Mouse (Mus musculus) olfactory bulb, adult 2 months (tissue): Measurements from ENCODE around the gene Aip. TPM values are rescaled to one million over a fixed set of nuclear protein-coding genes. Genes with fewer than 3 reads are reported as not detected.

Source experiments
- H3K27ac ChIP-seq: fragments of 200-500 bp; 2 replicates; pipeline ENCODE4 v1.5.1; 2012; ENCODE audit warnings: low read depth, low read length; ENCODE audit not compliant: insufficient read depth
- H3K4me1 ChIP-seq: fragments of 200-500 bp; 2 replicates; pipeline ENCODE4 v1.6.1; 2012; ENCODE audit warnings: low read length; ENCODE audit not compliant: control insufficient read depth, insufficient read depth
- H3K4me3 ChIP-seq: fragments of 200-500 bp; 2 replicates; pipeline ENCODE4 v1.5.1; 2012; ENCODE audit warnings: mild to moderate bottlenecking, low read depth, low read length, moderate library complexity; ENCODE audit not compliant: insufficient read depth
- CTCF ChIP-seq: fragments of 200-500 bp; IDR thresholded peaks from 2 replicates; pipeline ENCODE4 v1.5.1; 2012; ENCODE audit warnings: low read depth, mild to moderate bottlenecking, low read length, moderate library complexity; ENCODE audit not compliant: insufficient read depth
- POLR2A ChIP-seq: fragments of 200-500 bp; IDR thresholded peaks from 2 replicates; pipeline ENCODE4 v1.6.1; 2012; ENCODE audit warnings: mild to moderate bottlenecking, low read depth, low read length, moderate library complexity; ENCODE audit not compliant: insufficient read depth
- WGBS: fragments of 180-500 bp; shearing (Covaris S2); methylation state at CpG from one replicate; pipeline ENCODE4 v1.1.7; 2018; 5-methylcytosine and 5-hydroxymethylcytosine counted together
- polyA plus RNA-seq: library from polyadenylated mRNA; stranded (reverse); fragments of >200 nt; gene quantifications from 2 replicates; pipeline ENCODE4 v1.2.4, GENCODE M21; 2012; ENCODE audit warnings: low replicate concordance; ENCODE audit not compliant: missing spikeins, insufficient read depth, insufficient read length

Gene Aip
- polyA plus RNA-seq: not detected in 2 replicates

GRCm38 (mm10) chr19:4125741-4126696, at the start of gene Aip:
Gene Aip, minus strand, starts transcription at chr19:4125858.
- under 1% methylated on average over 64 of the region's 64 CpGs for WGBS
- H3K4me1 ChIP-seq: peaks cover 12% of the 10 kb centered on the region
- H3K4me3 ChIP-seq: peak within 1 kb of the TSS; percentile 77
- TF ChIP-seq CTCF (peak; percentile 6; the same call in 1 of the 2 replicates), POLR2A (peak; percentile 70; the same call in 1 of the 2 replicates)
- H3K27ac ChIP-seq: peak within 1 kb of the TSS; percentile 68

- H3K4me3 ChIP-seq: no peak overlapping the region
- TF ChIP-seq CTCF (no peak), POLR2A (no peak)
- H3K27ac ChIP-seq: no peak overlapping the region
- peaks cover 15% of the 10 kb centered on the region for H3K4me1 ChIP-seq
- 71% methylated on average over 11 of the region's 11 CpGs for WGBS
Observed at GRCm38 (mm10) chr19:4172925-4173324, 47.3 kb upstream of the Aip start.

GRCm38 (mm10) chr19:4171393-4172290, 46.0 kb upstream of the Aip start:
- H3K4me3 ChIP-seq: no peak overlapping the region
- WGBS: 69% methylated on average over 13 of the region's 13 CpGs
- peaks cover 15% of the 10 kb centered on the region for H3K4me1 ChIP-seq
- TF ChIP-seq CTCF (no peak), POLR2A (no peak)
- no peak overlapping the region for H3K27ac ChIP-seq

GRCm38 (mm10) chr19:4170723-4171392, 45.2 kb upstream of the Aip start:
- TF ChIP-seq CTCF: no peak
- no peak for TF ChIP-seq POLR2A
- Histone ChIP-seq H3K4me3 (no peak overlapping the region), H3K4me1 (peaks cover 15% of the 10 kb centered on the region), H3K27ac (no peak overlapping the region)
- WGBS: 94% methylated on average over 10 of the region's 10 CpGs

- Histone ChIP-seq H3K27ac (peak overlapping the region; percentile 88), H3K4me1 (peaks cover 7% of the 10 kb centered on the region), H3K4me3 (peak overlapping the region; percentile 67)
- TF ChIP-seq POLR2A (no peak), CTCF (no peak; the same call in 1 of the 2 replicates)
- 4% methylated on average over 27 of the region's 27 CpGs for WGBS
Observed at GRCm38 (mm10) chr19:4169810-4170209, 44.2 kb upstream of the Aip start.

- Histone ChIP-seq H3K4me1 (peaks cover 7% of the 10 kb centered on the region), H3K27ac (peak overlapping the region; percentile 88), H3K4me3 (peak overlapping the region; percentile 67)
- peak; percentile 90 for TF ChIP-seq POLR2A
- peak; percentile 76 for TF ChIP-seq CTCF
- WGBS: under 1% methylated on average over 43 of the region's 43 CpGs
Observed at GRCm38 (mm10) chr19:4169378-4169784, 43.7 kb upstream of the Aip start.

GRCm38 (mm10) chr19:4166678-4167476, 41.2 kb upstream of the Aip start:
- 79% methylated on average over 9 of the region's 9 CpGs for WGBS
- TF ChIP-seq CTCF (no peak), POLR2A (no peak)
- Histone ChIP-seq H3K4me1 (peaks cover 16% of the 10 kb centered on the region), H3K4me3 (no peak overlapping the region), H3K27ac (no peak overlapping the region)
